Mouse (Mus musculus) CH12.LX (cell line): ENCODE measurements around the gene Ghrhr. TPM values are rescaled to one million over a fixed set of nuclear protein-coding genes. Genes with fewer than 3 reads are reported as not detected.

Experiments
- DNase-seq: peaks from one replicate; pipeline ENCODE4 v3.0.0-alpha.2; 2013; ENCODE audit errors: extremely low read depth
- H3K27ac ChIP-seq: 2 replicates; pipeline ENCODE4 v1.5.1; 2012; ENCODE audit warnings: low read depth, mild to moderate bottlenecking, control low read depth, moderate library complexity; ENCODE audit not compliant: insufficient read depth
- H3K27me3 ChIP-seq: replicated peaks from 2 replicates; pipeline ENCODE3; 2012; ENCODE audit warnings: inconsistent platforms
- H3K36me3 ChIP-seq, 2 experiments: replicated peaks in 1 of 2; 2 replicates each; pipeline versions ENCODE3 to v1.6.1; 2012; ENCODE audit warnings: inconsistent platforms in 1 of 2, low read length in 1 of 2, mild to moderate bottlenecking in 1 of 2, mixed read lengths in 1 of 2, moderate library complexity in 1 of 2; ENCODE audit not compliant: control insufficient read depth in 1 of 2, insufficient read depth in 1 of 2
- H3K4me1 ChIP-seq, 2 experiments: 2 replicates each; pipeline ENCODE4 v1.6.1; 2012; ENCODE audit warnings: inconsistent platforms in 1 of 2, moderate library complexity in 1 of 2; ENCODE audit not compliant: insufficient read depth in 2 of 2, control insufficient read depth in 1 of 2
- H3K4me2 ChIP-seq: 2 replicates; pipeline ENCODE4 v1.6.1; 2012; ENCODE audit warnings: low read depth, mild to moderate bottlenecking, control low read depth; ENCODE audit not compliant: poor library complexity, insufficient read depth, severe bottlenecking
- H3K4me3 ChIP-seq, 3 experiments: fragments of 150-350 bp in 1 of 3; sonication (generic) in 1 of 3; replicated peaks in 1 of 3; 2 replicates each; pipeline versions ENCODE3 to v1.5.1; 2011 to 2012; ENCODE audit warnings: low read depth in 2 of 3, low read length in 2 of 3, mild to moderate bottlenecking in 2 of 3, moderate library complexity in 2 of 3, control low read depth in 1 of 3, improper control_type of control experiment in 1 of 3, inconsistent platforms in 1 of 3, mixed read lengths in 1 of 3; ENCODE audit not compliant: poor library complexity in 1 of 3
- H3K79me2 ChIP-seq: replicated peaks from 2 replicates; pipeline ENCODE4 v1.6.1; 2012; ENCODE audit warnings: mild to moderate bottlenecking, moderate library complexity; ENCODE audit not compliant: control insufficient read depth, poor library complexity, insufficient read depth, severe bottlenecking; ENCODE audit errors: extremely low read depth
- H3K9ac ChIP-seq: 2 replicates; pipeline ENCODE4 v1.6.1; 2012; ENCODE audit warnings: low read depth, mild to moderate bottlenecking, control low read depth, moderate library complexity; ENCODE audit not compliant: insufficient read depth
- H3K9me3 ChIP-seq: replicated peaks from 2 replicates; pipeline ENCODE3; 2012; ENCODE audit warnings: low read length, inconsistent platforms, mixed read lengths
- CTCF ChIP-seq, 2 experiments: IDR thresholded peaks in 1 of 2; conservative IDR thresholded peaks in 1 of 2; 2 replicates each; pipeline ENCODE4 v1.5.1; 2011 to 2012; ENCODE audit warnings: low read depth in 2 of 2, low read length in 2 of 2, improper control_type of control experiment in 1 of 2, inconsistent platforms in 1 of 2, mild to moderate bottlenecking in 1 of 2, moderate library complexity in 1 of 2
- E2F4 ChIP-seq: IDR thresholded peaks from 2 replicates; pipeline ENCODE4 v1.6.1; 2011; ENCODE audit warnings: low read depth, low read length, improper control_type of control experiment; ENCODE audit not compliant: insufficient replicate concordance
- EP300 ChIP-seq: IDR thresholded peaks from 2 replicates; pipeline ENCODE4 v1.6.1; 2011; ENCODE audit warnings: low read length, improper control_type of control experiment
- ETS1 ChIP-seq: conservative IDR thresholded peaks from 2 replicates; pipeline ENCODE4 v1.6.1; 2012; ENCODE audit warnings: low read depth, mild to moderate bottlenecking, inconsistent platforms, low read length, improper control_type of control experiment, moderate library complexity
- GABPA ChIP-seq: IDR thresholded peaks from 2 replicates; pipeline ENCODE4 v1.6.1; 2012; ENCODE audit warnings: low read depth, low read length, improper control_type of control experiment, inconsistent platforms; ENCODE audit not compliant: insufficient replicate concordance
- HCFC1 ChIP-seq: IDR thresholded peaks from 2 replicates; pipeline ENCODE4 v1.6.1; 2012; ENCODE audit warnings: low read depth, mild to moderate bottlenecking, inconsistent platforms, low read length, improper control_type of control experiment
- IRF4 ChIP-seq: IDR thresholded peaks from 2 replicates; pipeline ENCODE4 v1.6.1; 2014; ENCODE audit warnings: low read depth, mild to moderate bottlenecking, inconsistent platforms, low read length, improper control_type of control experiment
- MAFK ChIP-seq: IDR thresholded peaks from 2 replicates; pipeline ENCODE4 v1.6.1; 2011; ENCODE audit warnings: low read length, improper control_type of control experiment; ENCODE audit not compliant: insufficient replicate concordance
- MAX ChIP-seq: IDR thresholded peaks from 2 replicates; pipeline ENCODE4 v1.6.1; 2011; ENCODE audit warnings: low read length, improper control_type of control experiment
- MEF2A ChIP-seq: IDR thresholded peaks from 2 replicates; pipeline ENCODE4 v1.6.1; 2014; ENCODE audit warnings: low read depth, mild to moderate bottlenecking, inconsistent platforms, low read length, improper control_type of control experiment, borderline replicate concordance
- MXI1 ChIP-seq: IDR thresholded peaks from 2 replicates; pipeline ENCODE4 v1.6.1; 2011; ENCODE audit warnings: mild to moderate bottlenecking, low read depth, low read length, improper control_type of control experiment
- NELFE ChIP-seq: IDR thresholded peaks from 2 replicates; pipeline ENCODE4 v1.6.1; 2011; ENCODE audit warnings: low read depth, low read length, improper control_type of control experiment
- PAX5 ChIP-seq: IDR thresholded peaks from 2 replicates; pipeline ENCODE4 v1.6.1; 2012; ENCODE audit warnings: low read length, inconsistent platforms, mixed read lengths
- RAD21 ChIP-seq: IDR thresholded peaks from 2 replicates; pipeline ENCODE4 v1.6.1; 2011; ENCODE audit warnings: low read depth, mild to moderate bottlenecking, low read length, improper control_type of control experiment, moderate library complexity
- SIN3A ChIP-seq: IDR thresholded peaks from 2 replicates; pipeline ENCODE4 v1.6.1; 2012; ENCODE audit warnings: low read length, improper control_type of control experiment, inconsistent platforms
- TBP ChIP-seq: conservative IDR thresholded peaks from 2 replicates; pipeline ENCODE4 v1.6.1; 2011; ENCODE audit warnings: low read depth, low read length, improper control_type of control experiment
- UBTF ChIP-seq: IDR thresholded peaks from 2 replicates; pipeline ENCODE4 v1.6.1; 2012; ENCODE audit warnings: low read depth, mild to moderate bottlenecking, inconsistent platforms, low read length, improper control_type of control experiment, moderate library complexity
- USF2 ChIP-seq: conservative IDR thresholded peaks from 2 replicates; pipeline ENCODE4 v1.6.1; 2011; ENCODE audit warnings: low read depth, low read length, improper control_type of control experiment
- ZC3H11A ChIP-seq: IDR thresholded peaks from 2 replicates; pipeline ENCODE4 v1.6.1; 2012; ENCODE audit warnings: low read depth, mild to moderate bottlenecking, inconsistent platforms, low read length, improper control_type of control experiment
- ZMIZ1 ChIP-seq: IDR thresholded peaks from 2 replicates; pipeline ENCODE4 v1.6.1; 2012; ENCODE audit warnings: low read depth, mild to moderate bottlenecking, inconsistent platforms, low read length, improper control_type of control experiment
- ZNF384 ChIP-seq: IDR thresholded peaks from 2 replicates; pipeline ENCODE4 v1.6.1; 2012; ENCODE audit warnings: low read depth, low read length, improper control_type of control experiment, inconsistent platforms
- dilution Hi-C: fragments of 300-500 bp; cut with MboI; formaldehyde crosslinking; loops from 2 replicates; pipeline ENCODE4 v1.14.3; 2020; ENCODE audit warnings: low sequenced_read_pairs; ENCODE audit not compliant: extremely low pct_unique_long_range_greater_than_20kb, extremely low pct_ligation_motif_present
- in situ Hi-C: fragments of 300-500 bp; cut with MboI; formaldehyde crosslinking; loops from 3 replicates; pipeline ENCODE4 v1.14.3; 2019; ENCODE audit warnings: low sequenced_read_pairs, low pct_ligation_motif_present, low pct_unique_long_range_greater_than_20kb, mixed read lengths
- polyA plus RNA-seq: library from polyadenylated mRNA; unstranded; fragments of >175 nt; gene quantifications from 2 replicates; pipeline ENCODE4 v1.2.1, GENCODE M21; 2012; ENCODE audit warnings: low read depth; ENCODE audit not compliant: insufficient read length
- total RNA-seq, 2 experiments: library from RNA; depleted of rRNA; stranded (reverse); fragments of 300-350 nt in 1 of 2; fragments of >200 nt in 1 of 2; gene quantifications; 2 replicates each; pipeline ENCODE4 v1.2.3; 2012 to 2014

The Ghrhr gene
- total and polyA plus RNA-seq, 3 experiments: not detected

DNA sequence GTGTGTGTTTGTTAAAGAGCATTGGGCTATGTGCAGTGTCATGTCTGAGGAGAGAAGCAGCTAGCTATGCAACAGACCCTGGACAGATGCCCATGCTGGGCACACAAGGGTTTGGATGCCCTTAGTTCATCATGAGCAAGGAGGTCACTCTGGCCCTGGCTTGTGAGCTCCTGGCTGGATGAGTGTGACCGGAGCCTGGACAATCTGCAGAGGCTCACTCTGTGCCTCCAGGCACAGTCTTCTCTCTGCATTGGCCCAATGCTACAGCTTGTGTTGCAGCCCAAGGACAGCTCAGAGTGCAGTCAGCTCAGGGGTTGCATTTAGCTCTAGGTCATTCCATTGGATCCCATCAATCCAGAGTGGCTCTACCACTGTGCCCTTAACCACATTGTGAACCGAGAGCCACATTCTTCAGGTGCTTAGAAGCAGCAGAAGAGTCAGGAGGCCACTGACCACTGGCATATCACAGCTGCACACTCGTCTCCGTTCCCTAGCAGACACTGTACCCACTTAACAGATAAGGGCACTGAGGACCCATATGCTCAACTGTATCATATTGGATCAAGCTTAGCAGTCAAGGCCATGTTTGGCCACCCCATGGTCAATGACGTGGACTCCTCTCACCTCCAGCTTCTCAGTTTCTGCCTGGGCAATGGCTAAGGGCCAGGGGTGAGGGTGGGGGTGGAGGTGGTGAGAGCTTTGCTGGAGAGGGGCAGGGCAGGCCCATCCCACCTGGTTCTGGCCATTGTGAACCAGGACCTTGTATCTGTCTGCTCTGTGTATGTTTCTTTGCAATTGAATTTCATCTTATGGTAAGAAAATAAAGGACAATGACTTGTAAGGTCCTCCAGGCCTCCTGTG, 28.2 kb upstream of the Ghrhr start:
- TF ChIP-seq IRF4: no peak
- no peak for TF ChIP-seq HCFC1
- H3K27ac ChIP-seq: no peak overlapping the region
- no peak overlapping the region for H3K4me3 ChIP-seq
- dilution Hi-C loops: no loop called here
- in situ Hi-C loops: no loop called here
- peaks cover 92% of the 10 kb centered on the region for H3K27me3 ChIP-seq
- no peak overlapping the region for H3K4me2 ChIP-seq
- no peaks in the 10 kb centered on the region for H3K4me1 ChIP-seq
- H3K9ac ChIP-seq: no peak overlapping the region
- H3K79me2 ChIP-seq: no peaks in the 10 kb centered on the region
- H3K36me3 ChIP-seq: no peaks in the 10 kb centered on the region
- peaks cover 5% of the 10 kb centered on the region for H3K9me3 ChIP-seq
- DNase-seq: no peak

DNA sequence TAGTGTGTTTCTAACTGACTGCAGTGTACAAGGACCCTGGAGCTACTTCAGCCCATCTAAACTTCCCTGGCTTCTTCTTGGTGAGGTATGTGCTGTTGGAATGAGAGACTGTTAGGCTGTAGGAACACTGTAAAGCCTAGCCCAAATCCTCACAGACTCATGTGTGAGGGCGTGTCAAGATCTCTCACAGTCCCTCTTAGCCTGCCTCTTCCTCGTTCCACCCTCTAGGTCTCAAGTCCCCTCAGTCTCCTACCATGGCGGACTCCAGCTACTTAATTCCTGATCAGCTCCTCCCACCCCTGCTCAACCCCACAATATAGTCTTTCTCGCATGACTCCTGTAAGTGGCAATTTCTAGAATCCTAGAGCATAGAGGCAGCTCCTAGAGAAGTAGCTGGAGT, 26.9 kb upstream of the Ghrhr start:
- Histone ChIP-seq H3K9ac (no peak overlapping the region), H3K27ac (no peak overlapping the region), H3K4me3 (no peak overlapping the region)
- no peak for DNase-seq
- dilution Hi-C loops: no loop called here
- no peak for TF ChIP-seq GABPA
- TF ChIP-seq UBTF: no peak
- TF ChIP-seq EP300: no peak
- no peak for TF ChIP-seq MXI1
- TF ChIP-seq MAX: no peak
- TF ChIP-seq USF2: no peak
- TF ChIP-seq ZMIZ1: no peak
- TF ChIP-seq IRF4: no peak
- TF ChIP-seq, all 38 proteins: peak for 0
- Histone ChIP-seq H3K27me3 (peaks cover 91% of the 10 kb centered on the region), H3K79me2 (no peaks in the 10 kb centered on the region), H3K4me1 (no peaks in the 10 kb centered on the region), H3K4me2 (no peak overlapping the region), H3K36me3 (no peaks in the 10 kb centered on the region), H3K9me3 (peaks cover 5% of the 10 kb centered on the region)
- in situ Hi-C loops: no loop called here

DNA sequence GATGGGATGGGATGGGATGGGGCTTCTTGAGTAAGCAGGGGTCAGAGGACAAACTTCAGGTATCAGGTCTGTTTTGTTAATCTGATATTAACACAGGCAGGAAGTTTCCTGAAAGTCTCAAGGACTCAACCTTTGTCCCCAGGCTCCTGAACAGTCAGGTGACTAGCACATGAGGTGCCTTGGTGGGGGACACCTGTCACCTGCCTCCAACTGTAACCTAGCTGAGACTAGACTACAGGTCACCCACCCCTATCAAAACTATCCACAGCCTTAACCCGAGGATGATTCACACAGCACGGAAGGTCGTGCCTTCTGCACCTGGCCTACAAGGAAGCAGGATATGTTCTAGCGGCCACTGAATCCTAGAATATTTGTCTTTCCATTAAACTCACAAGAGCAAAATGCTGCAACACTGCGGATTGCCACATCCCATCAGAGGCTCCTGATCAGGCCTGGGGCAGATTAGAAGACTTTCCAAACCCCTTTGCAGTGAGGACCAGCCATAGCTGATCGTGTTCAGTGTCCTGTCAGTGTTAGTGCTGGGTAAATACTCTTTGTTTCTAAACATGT, 25.6 kb upstream of the Ghrhr start:
- Histone ChIP-seq H3K36me3 (no peaks in the 10 kb centered on the region), H3K27me3 (peaks cover 91% of the 10 kb centered on the region), H3K4me1 (no peaks in the 10 kb centered on the region), H3K4me3 (no peak overlapping the region), H3K79me2 (no peaks in the 10 kb centered on the region), H3K27ac (no peak overlapping the region), H3K9me3 (peaks cover 5% of the 10 kb centered on the region), H3K4me2 (no peak overlapping the region), H3K9ac (no peak overlapping the region)
- TF ChIP-seq ZMIZ1: no peak
- no peak for TF ChIP-seq PAX5
- no peak for TF ChIP-seq USF2
- TF ChIP-seq MAFK: no peak
- TF ChIP-seq SIN3A: no peak
- TF ChIP-seq TBP: no peak
- no peak for TF ChIP-seq MEF2A
- no peak for TF ChIP-seq ZC3H11A
- no peak for TF ChIP-seq CTCF (conservative IDR thresholded peaks at IDR 0.05 in 1 of 2, IDR thresholded peaks at IDR 0.05 in 1 of 2; ENCODE audit: low read depth in 2 of 2, low read length in 2 of 2)
- TF ChIP-seq ZNF384: no peak
- no peak for TF ChIP-seq UBTF
- no peak for TF ChIP-seq ETS1
- TF ChIP-seq MXI1: no peak
- no peak for TF ChIP-seq NELFE
- no peak for TF ChIP-seq RAD21
- TF ChIP-seq E2F4: no peak
- TF ChIP-seq MAX: no peak
- in situ Hi-C loops (no loop called here), dilution Hi-C loops (no loop called here)
- DNase-seq: no peak
